Mouse (Mus musculus) adrenal gland, adult (tissue): ENCODE measurements around the gene Bpifa6.

Source experiments
- DNase-seq, 2 experiments: peaks; one replicate each; pipeline ENCODE4 v3.0.0; 2022 to 2023; ENCODE audit warnings: low spot score in 1 of 2; ENCODE audit not compliant: inconsistent age in 2 of 2

Bpifa6 gene

GRCm38 (mm10) chr2:153974582-153974981 lies at the start of gene Bpifa6:
TSS of gene Bpifa6 (plus strand) at chr2:153974945.
- DNase-seq, result no peak

DNA sequence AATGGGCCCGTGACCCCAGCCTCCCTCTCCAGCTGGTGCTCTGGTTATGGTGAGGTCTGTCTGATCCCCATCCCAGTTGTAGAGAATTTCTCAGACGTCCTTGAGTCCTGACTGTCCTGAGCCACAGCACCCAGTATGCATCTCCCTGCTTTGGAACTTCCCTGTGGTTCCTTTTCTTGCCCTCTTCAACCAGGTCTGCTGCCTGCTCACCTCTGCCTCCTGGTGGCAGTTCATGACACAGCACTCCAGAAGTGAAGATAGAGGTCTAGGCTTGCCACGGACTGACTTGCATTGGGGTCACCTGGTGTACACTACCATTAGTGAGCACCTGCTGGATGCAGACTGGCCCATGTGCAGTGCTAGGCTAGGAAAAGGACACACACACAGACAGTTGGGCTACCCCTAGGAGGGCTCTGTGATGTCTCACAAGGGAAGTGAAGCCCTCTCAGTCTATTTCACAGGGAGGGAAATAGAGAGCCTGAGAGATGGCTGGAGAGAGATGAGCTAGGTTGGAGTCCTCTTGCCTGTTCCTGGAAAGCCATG lies 44.8 kb upstream of the Bpifa6 start:
- peak; percentile 60 to 89 for DNase-seq

DNA sequence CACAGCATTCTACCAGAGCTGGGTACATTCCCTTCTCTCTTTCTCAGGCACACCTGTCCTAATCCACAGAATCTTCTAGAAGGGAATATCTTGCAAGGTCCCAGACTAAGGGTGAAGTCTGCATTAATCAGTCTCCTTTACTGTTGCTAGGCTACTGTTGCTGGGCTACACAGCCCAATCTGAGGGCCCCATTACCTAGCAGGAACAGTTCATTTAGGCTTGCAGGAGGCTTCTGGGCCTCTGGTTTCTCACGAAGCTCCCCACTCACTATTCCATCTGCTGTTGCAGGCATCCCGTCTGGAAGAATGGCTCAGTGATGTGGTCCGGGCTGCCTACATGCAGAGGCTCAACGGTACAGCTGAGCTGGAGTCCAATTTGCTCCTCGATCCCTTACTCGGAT lies 43.6 kb upstream of the Bpifa6 start:
- DNase-seq, result no peak

DNA sequence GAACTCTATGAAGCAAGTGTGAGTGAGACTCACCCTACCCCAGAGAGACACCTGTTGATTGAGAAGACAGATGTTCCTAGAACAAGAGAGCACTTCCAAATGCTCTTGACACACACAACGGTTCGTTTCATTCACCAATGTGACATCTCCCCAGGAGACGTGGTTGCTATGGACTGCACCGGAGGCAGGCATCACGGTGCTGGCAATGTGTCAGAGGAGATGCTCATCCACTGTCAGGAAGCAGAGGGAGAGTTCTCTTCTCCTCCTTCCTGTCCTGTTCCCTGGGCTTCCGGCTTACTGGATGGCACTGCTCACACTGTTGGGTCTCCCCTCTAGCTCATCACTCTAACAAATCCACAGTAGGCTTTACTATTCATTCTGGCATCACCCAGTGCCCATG lies 41.4 kb upstream of the Bpifa6 start:
- DNase-seq, result no peak

- DNase-seq, result peak; percentile 50 to 78
Measured at GRCm38 (mm10) chr2:153935348-153935747, 39.4 kb upstream of the Bpifa6 start.

GRCm38 (mm10) chr2:153937843-153938242 lies 36.9 kb upstream of the Bpifa6 start, which contains the start of gene Bpifb4:
TSS of gene Bpifb4 (plus strand) at chr2:153938212.
- DNase-seq, result no peak

DNA sequence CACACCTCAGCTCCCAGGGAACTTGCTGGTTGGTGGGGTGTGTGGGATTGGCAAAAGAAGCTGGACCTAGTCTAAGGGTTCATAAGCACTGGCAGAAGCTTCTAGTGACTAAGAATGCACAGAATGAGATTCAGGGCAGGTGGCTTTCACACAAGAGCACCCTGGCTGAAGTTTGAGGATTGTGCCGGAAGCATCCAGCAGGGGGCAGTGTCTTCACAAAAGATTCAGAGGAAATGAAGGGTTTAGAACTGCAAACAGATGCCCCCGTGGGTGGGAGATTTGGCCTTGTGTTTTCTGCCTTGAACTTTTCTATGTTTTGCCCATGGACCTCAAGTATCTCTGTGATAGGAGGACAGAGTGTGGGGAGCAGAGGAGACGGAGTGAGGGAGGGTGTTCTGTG lies 31.2 kb upstream of the Bpifa6 start:
- DNase-seq, result peak; percentile 32 to 86

- DNase-seq, result no peak
Measured at GRCm38 (mm10) chr2:153944567-153944966, 30.2 kb upstream of the Bpifa6 start.

- peak; percentile 58 to 88 for DNase-seq
Measured at GRCm38 (mm10) chr2:153952897-153953296, 21.8 kb upstream of the Bpifa6 start.

DNA sequence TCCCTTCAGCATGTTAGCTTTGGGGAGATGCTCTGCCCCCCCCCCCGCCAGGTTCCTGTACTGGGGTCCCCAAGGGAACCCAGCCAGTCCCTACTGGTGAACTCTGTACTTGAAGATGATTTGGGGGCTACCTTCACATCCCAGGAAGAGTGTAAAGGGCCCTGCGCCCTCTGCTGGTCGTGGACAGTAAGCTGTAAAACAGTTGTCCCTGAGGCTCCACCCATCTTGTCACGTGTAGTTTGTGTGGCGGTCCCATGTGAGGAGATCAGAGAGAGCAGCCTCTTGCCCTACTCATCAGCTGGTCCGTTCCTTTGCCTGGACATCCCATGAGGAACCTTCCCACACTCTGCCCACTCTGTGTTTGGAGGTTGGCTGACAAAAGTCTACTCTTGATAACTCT lies 20.9 kb upstream of the Bpifa6 start:
- peak; percentile 42 to 75 for DNase-seq

GRCm38 (mm10) chr2:153962821-153963331 lies 11.9 kb upstream of the Bpifa6 start:
- no peak for DNase-seq

DNA sequence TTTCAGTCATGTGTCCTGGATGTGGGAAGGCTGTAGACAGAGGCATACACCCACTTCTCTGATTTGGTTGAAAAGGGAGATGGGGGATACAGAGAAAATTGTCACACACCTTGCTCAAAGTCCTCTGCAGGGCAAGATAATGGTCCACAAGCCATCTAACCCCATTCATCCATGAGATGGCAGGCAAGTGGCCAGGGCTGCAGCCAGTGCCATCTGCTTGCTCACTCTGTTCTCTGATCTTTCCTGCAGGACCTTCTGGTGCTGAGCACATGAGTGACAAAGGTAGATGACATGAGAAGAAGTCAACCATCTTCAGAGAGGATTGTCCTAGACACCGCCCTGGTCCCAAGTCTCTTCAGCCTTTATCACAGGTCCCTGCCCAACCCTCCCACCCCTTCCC lies 11.4 kb upstream of the Bpifa6 start:
- no peak for DNase-seq

DNA sequence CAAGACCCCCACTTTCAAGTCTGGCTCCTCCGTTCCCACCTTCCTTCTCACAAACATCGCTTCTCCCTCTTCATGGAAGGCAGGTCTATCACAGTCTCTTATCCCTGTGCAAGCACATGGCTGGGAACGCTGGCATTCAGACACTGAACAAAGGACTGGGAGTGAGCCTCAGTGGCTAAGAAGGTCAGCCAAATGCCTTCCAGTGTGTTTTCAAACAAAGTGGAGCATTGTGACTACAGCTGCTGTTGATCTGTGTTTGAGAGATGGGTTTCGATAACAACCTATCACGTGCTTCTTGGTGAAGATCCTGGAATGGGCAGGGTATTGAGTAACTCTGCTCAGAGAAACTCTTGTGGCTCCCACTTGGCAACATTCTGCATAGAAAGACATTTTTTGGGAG lies 4.5 kb upstream of the Bpifa6 start:
- no peak for DNase-seq

DNA sequence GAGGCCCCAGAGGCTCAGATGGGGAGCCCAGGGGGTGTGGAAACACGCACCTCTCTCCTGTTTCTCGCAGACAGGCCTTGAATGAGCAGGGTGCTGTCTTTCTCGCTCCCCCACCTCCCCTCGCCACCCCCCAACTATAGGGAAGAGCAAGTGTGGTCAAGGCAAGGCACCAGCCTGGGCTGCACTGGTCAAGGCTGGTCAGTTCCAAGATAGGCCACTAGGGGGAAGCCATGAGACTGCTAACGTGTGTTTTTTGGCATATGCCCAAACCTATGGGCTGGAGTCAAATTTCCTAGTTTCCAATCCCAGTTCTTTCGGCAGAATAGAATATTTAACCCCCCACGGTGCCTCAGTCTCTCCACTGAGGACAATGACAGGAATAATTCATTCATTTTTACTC lies 21.0 kb downstream of the Bpifa6 start:
- DNase-seq, result peak; percentile 71 to 95

GRCm38 (mm10) chr2:154000501-154000900 lies 25.8 kb downstream of the Bpifa6 start:
- peak in 1 of 2 experiments; percentile 25 for DNase-seq

GRCm38 (mm10) chr2:154001056-154001455 lies 26.3 kb downstream of the Bpifa6 start:
- DNase-seq, result peak in 1 of 2 experiments; percentile 66

- no peak for DNase-seq
Measured at GRCm38 (mm10) chr2:154004456-154004855, 29.7 kb downstream of the Bpifa6 start.

- DNase-seq, result peak in 1 of 2 experiments; percentile 46
Measured at GRCm38 (mm10) chr2:154005094-154005493, 30.3 kb downstream of the Bpifa6 start.

DNA sequence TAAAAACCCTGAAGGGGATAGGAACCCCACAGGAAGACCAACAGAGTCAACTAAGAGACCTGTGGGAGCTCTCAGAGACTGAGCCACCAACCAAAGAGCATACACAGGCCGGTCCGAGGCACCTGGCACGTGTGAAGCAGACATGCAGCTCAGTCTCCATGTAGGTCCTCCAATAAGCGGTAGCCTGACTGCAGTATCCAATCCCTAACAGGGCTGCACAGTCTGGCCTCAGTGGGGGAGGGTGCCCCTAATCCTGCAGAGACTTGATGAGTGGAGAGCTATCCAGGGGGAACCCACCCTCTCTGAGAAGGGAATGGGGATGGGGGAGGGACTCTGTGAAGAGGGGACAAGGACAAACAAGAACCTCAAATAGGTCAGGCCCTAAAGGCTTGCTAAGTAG lies 31.0 kb downstream of the Bpifa6 start:
- DNase-seq, result no peak

GRCm38 (mm10) chr2:154006331-154006730 lies 31.6 kb downstream of the Bpifa6 start:
- DNase-seq, result peak in 1 of 2 experiments; percentile 47

DNA sequence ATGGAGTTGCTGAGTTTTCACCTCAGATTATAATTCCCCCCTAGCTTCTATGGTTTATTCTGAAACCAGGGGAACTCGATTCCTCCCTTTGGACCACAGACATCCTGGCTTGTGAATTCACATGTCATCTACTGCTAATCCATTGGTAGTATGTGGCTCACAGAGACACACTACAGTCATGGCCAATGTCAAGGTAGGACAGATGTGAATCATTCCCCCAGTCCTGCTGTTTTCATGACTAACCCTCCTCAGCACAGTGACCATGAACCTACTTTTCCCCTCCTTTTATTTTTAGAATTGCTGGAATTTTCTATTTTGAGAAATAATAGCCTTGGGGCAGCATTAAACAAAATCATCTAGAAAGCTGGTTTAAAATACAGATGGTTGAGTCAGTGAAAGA lies 32.6 kb downstream of the Bpifa6 start:
- peak; percentile 17 to 79 for DNase-seq

GRCm38 (mm10) chr2:154007965-154008364 lies 33.2 kb downstream of the Bpifa6 start, which contains the start of gene Bpifa2:
TSS of gene Bpifa2 (plus strand) at chr2:154008265.
- DNase-seq, result no peak

GRCm38 (mm10) chr2:154017990-154018389 lies 43.2 kb downstream of the Bpifa6 start:
- DNase-seq, result no peak
